Mouse (Mus musculus): ENCODE results near the gene Scgn. TPM values are rescaled to one million over a fixed set of nuclear protein-coding genes. Genes with fewer than 3 reads are reported as not detected.
A peak's percentile ranks its signal among the peaks of the same experiment; 100 is the strongest.

The Scgn gene
- polyA plus RNA-seq, 1 experiment from 2014 or later = 0.15 TPM

- Histone ChIP-seq H3K4me3 (ENCODE audit: low read depth, low read length) (no peak overlapping the region), H3K4me2 (replicated peaks; ENCODE audit: low read depth, low read length) (no peak overlapping the region), H3K36me3 (ENCODE audit: control insufficient read depth, insufficient read depth, low read length) (no peaks in the 10 kb centered on the region), H3K27ac (ENCODE audit: low read depth, low read length) (no peak overlapping the region), H3K9ac (ENCODE audit: low read depth, low read length) (no peak overlapping the region), H3K27me3 (ENCODE audit: control insufficient read depth, insufficient read depth, low read length) (0 out of 2 replicates have a peak, but pooled peaks cover 2% of the 10 kb centered on the region), H3K4me1 (replicated peaks; ENCODE audit: control insufficient read depth, insufficient read depth, low read length) (no peaks in the 10 kb centered on the region), H3K9me3 (ENCODE audit: control insufficient read depth, low read length) (no peaks in the 10 kb centered on the region)
- 86% methylated on average over 2 of the region's 2 CpGs for WGBS
- no peak for ATAC-seq (ENCODE audit: low FRiP score)
- no peak for DNase-seq (ENCODE audit: low spot score)
Observed at GRCm38 (mm10) chr13:23998826-23999225, 7.8 kb upstream of the Scgn start.

- H3K9ac ChIP-seq (ENCODE audit: low read depth, low read length) = no peak overlapping the region
- H3K27ac ChIP-seq (ENCODE audit: low read depth, low read length) = no peak overlapping the region
- no peak for ATAC-seq (ENCODE audit: low FRiP score)
- no peaks in the 10 kb centered on the region for H3K36me3 ChIP-seq (ENCODE audit: control insufficient read depth, insufficient read depth, low read length)
- no peak for DNase-seq (ENCODE audit: low spot score)
- peaks cover 4% of the 10 kb centered on the region; the same call in 1 of the 2 replicates for H3K27me3 ChIP-seq (ENCODE audit: control insufficient read depth, insufficient read depth, low read length)
- H3K9me3 ChIP-seq (ENCODE audit: control insufficient read depth, low read length) = no peaks in the 10 kb centered on the region
- H3K4me1 ChIP-seq (replicated peaks; ENCODE audit: control insufficient read depth, insufficient read depth, low read length) = peaks cover 2% of the 10 kb centered on the region; the same call in 1 of the 2 replicates
- WGBS = 77% methylated on average over 3 of the region's 3 CpGs
- no peak overlapping the region for H3K4me2 ChIP-seq (replicated peaks; ENCODE audit: low read depth, low read length)
- no peak overlapping the region for H3K4me3 ChIP-seq (ENCODE audit: low read depth, low read length)
Observed at GRCm38 (mm10) chr13:23994756-23995155, 3.7 kb upstream of the Scgn start.

- no peak for ATAC-seq (ENCODE audit: low FRiP score)
- Histone ChIP-seq H3K9me3 (ENCODE audit: control insufficient read depth, low read length) (no peaks in the 10 kb centered on the region), H3K36me3 (ENCODE audit: control insufficient read depth, insufficient read depth, low read length) (no peaks in the 10 kb centered on the region)
Observed at GRCm38 (mm10) chr13:23994024-23994423, 3.0 kb upstream of the Scgn start.

DNA sequence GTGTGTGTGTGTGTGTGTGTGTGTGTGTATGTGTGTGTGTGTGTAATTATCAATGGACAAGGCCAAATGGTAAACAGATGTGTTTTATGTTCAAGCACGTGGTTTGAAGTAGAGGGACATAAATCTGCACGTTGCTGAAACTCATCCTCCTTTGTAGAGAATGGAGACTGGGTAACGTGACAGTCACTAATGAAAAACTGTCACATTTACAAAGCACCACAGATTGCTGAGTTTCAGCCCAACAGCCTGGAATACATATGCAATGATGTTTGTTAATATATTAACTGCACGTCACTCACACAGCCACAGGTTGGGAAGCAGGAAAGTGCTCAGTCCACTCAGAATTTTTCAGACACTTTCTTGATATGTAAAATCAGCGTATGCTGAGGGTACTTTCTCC is 563 bp downstream of the Scgn start:
- Histone ChIP-seq H3K4me2 (replicated peaks; ENCODE audit: low read depth, low read length) (peak overlapping the region; percentile 49; the same call in 1 of the 2 replicates), H3K36me3 (ENCODE audit: control insufficient read depth, insufficient read depth, low read length) (no peaks in the 10 kb centered on the region), H3K9me3 (ENCODE audit: control insufficient read depth, low read length) (no peaks in the 10 kb centered on the region), H3K9ac (ENCODE audit: low read depth, low read length) (no peak overlapping the region), H3K4me3 (ENCODE audit: low read depth, low read length) (no peak overlapping the region; the same call in 1 of the 2 replicates), H3K27ac (ENCODE audit: low read depth, low read length) (no peak overlapping the region), H3K27me3 (ENCODE audit: control insufficient read depth, insufficient read depth, low read length) (peaks cover 4% of the 10 kb centered on the region; the same call in 1 of the 2 replicates), H3K4me1 (replicated peaks; ENCODE audit: control insufficient read depth, insufficient read depth, low read length) (peaks cover 2% of the 10 kb centered on the region; the same call in 1 of the 2 replicates)
- 40% methylated on average over 5 of the region's 5 CpGs for WGBS
- no peak for DNase-seq (ENCODE audit: low spot score)
- ATAC-seq (ENCODE audit: low FRiP score) = no peak

More at GRCm38 (mm10) chr13:23994024-23994423, 3.0 kb upstream of the Scgn start:
- WGBS = 20% methylated on average over 9 of the region's 9 CpGs
- H3K27ac ChIP-seq (ENCODE audit: low read depth, low read length) = no peak overlapping the region
- no peak overlapping the region for H3K4me2 ChIP-seq (replicated peaks; ENCODE audit: low read depth, low read length)
- no peak overlapping the region for H3K4me3 ChIP-seq (ENCODE audit: low read depth, low read length)
- H3K9ac ChIP-seq (ENCODE audit: low read depth, low read length) = no peak overlapping the region
- peaks cover 4% of the 10 kb centered on the region; the same call in 1 of the 2 replicates for H3K27me3 ChIP-seq (ENCODE audit: control insufficient read depth, insufficient read depth, low read length)
- peaks cover 2% of the 10 kb centered on the region; the same call in 1 of the 2 replicates for H3K4me1 ChIP-seq (replicated peaks; ENCODE audit: control insufficient read depth, insufficient read depth, low read length)
- no peak for DNase-seq (ENCODE audit: low spot score)

GRCm38 (mm10) chr13:23985130-23985529 is 5.9 kb downstream of the Scgn start:
- H3K27ac ChIP-seq (ENCODE audit: low read depth, low read length) = no peak overlapping the region
- no peak overlapping the region for H3K4me2 ChIP-seq (replicated peaks; ENCODE audit: low read depth, low read length)
- no peaks in the 10 kb centered on the region for H3K9me3 ChIP-seq (ENCODE audit: control insufficient read depth, low read length)
- WGBS = 48% methylated on average over 3 of the region's 3 CpGs
- no peak overlapping the region for H3K9ac ChIP-seq (ENCODE audit: low read depth, low read length)
- H3K4me3 ChIP-seq (ENCODE audit: low read depth, low read length) = no peak overlapping the region
- no peaks in the 10 kb centered on the region for H3K36me3 ChIP-seq (ENCODE audit: control insufficient read depth, insufficient read depth, low read length)
- DNase-seq (ENCODE audit: low spot score) (no peak), ATAC-seq (ENCODE audit: low FRiP score) (no peak)
- H3K4me1 ChIP-seq (replicated peaks; ENCODE audit: control insufficient read depth, insufficient read depth, low read length) = no peaks in the 10 kb centered on the region
- no peaks in the 10 kb centered on the region for H3K27me3 ChIP-seq (ENCODE audit: control insufficient read depth, insufficient read depth, low read length)

DNA sequence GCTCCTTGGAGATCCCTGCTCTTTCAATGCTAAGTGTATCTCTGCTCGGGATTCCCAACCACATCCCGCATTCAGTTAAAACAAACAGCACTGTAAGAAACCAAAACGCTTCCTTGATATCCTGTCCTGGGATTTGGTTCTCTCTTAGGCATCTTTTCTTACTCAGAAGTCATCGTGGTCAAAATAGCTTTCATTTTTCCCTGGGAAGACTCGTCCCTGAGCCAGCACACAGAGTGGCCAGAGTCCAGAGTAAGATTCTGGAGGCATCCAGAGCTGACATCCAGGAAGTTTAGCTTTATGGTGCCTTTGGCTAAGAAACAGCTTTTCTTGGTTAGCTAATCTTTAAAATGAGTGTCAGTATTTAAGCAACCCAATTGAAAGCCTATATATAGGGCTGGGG is 18.7 kb downstream of the Scgn start:
- no peak for DNase-seq (ENCODE audit: low spot score)
- Histone ChIP-seq H3K4me2 (replicated peaks; ENCODE audit: low read depth, low read length) (no peak overlapping the region), H3K4me3 (ENCODE audit: low read depth, low read length) (no peak overlapping the region), H3K27me3 (ENCODE audit: control insufficient read depth, insufficient read depth, low read length) (no peaks in the 10 kb centered on the region), H3K36me3 (ENCODE audit: control insufficient read depth, insufficient read depth, low read length) (no peaks in the 10 kb centered on the region), H3K9me3 (ENCODE audit: control insufficient read depth, low read length) (no peaks in the 10 kb centered on the region), H3K27ac (ENCODE audit: low read depth, low read length) (no peak overlapping the region), H3K4me1 (replicated peaks; ENCODE audit: control insufficient read depth, insufficient read depth, low read length) (no peaks in the 10 kb centered on the region), H3K9ac (ENCODE audit: low read depth, low read length) (no peak overlapping the region)
- WGBS = 71% methylated on average over 5 of the region's 5 CpGs
- ATAC-seq (ENCODE audit: low FRiP score) = no peak

- no peak overlapping the region for H3K4me2 ChIP-seq (replicated peaks; ENCODE audit: low read depth, low read length)
- H3K4me3 ChIP-seq (ENCODE audit: low read depth, low read length) = no peak overlapping the region
- WGBS = 73% methylated on average over 2 of the region's 2 CpGs
- H3K9ac ChIP-seq (ENCODE audit: low read depth, low read length) = no peak overlapping the region
- no peaks in the 10 kb centered on the region for H3K27me3 ChIP-seq (ENCODE audit: control insufficient read depth, insufficient read depth, low read length)
- DNase-seq (ENCODE audit: low spot score) = no peak
- H3K9me3 ChIP-seq (ENCODE audit: control insufficient read depth, low read length) = no peaks in the 10 kb centered on the region
- no peak overlapping the region for H3K27ac ChIP-seq (ENCODE audit: low read depth, low read length)
- no peak for ATAC-seq (ENCODE audit: low FRiP score)
- H3K36me3 ChIP-seq (ENCODE audit: control insufficient read depth, insufficient read depth, low read length) = no peaks in the 10 kb centered on the region
- H3K4me1 ChIP-seq (replicated peaks; ENCODE audit: control insufficient read depth, insufficient read depth, low read length) = no peaks in the 10 kb centered on the region
Observed at GRCm38 (mm10) chr13:23971870-23972269, 19.1 kb downstream of the Scgn start.

DNA sequence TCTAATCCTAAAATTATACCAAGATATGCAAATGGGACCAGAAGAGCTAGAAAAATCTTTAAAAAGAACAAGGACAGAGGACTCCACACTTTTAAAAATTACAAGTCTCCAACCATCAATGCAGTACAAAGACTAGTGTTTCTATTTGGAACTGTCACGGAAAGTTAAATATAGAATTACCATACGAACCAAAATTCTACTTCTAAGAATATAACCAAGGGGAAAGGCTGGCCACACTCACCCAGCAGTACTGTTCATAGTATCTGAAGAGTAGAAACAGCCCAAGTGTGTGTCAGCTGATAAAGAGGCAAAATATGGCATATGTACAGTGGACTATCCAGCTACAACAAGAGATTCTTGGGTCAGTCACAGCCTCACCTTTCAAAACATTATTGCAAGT is 26.1 kb downstream of the Scgn start:
- H3K9me3 ChIP-seq (ENCODE audit: control insufficient read depth, low read length) = no peaks in the 10 kb centered on the region
- no peaks in the 10 kb centered on the region for H3K36me3 ChIP-seq (ENCODE audit: control insufficient read depth, insufficient read depth, low read length)
- H3K27me3 ChIP-seq (ENCODE audit: control insufficient read depth, insufficient read depth, low read length) = no peaks in the 10 kb centered on the region
- no peak overlapping the region for H3K4me2 ChIP-seq (replicated peaks; ENCODE audit: low read depth, low read length)
- H3K27ac ChIP-seq (ENCODE audit: low read depth, low read length) = no peak overlapping the region
- DNase-seq (ENCODE audit: low spot score) (no peak), ATAC-seq (ENCODE audit: low FRiP score) (no peak)
- no peak overlapping the region for H3K4me3 ChIP-seq (ENCODE audit: low read depth, low read length)
- H3K9ac ChIP-seq (ENCODE audit: low read depth, low read length) = no peak overlapping the region
- H3K4me1 ChIP-seq (replicated peaks; ENCODE audit: control insufficient read depth, insufficient read depth, low read length) = no peaks in the 10 kb centered on the region
- 87% methylated on average over 2 of the region's 2 CpGs for WGBS

DNA sequence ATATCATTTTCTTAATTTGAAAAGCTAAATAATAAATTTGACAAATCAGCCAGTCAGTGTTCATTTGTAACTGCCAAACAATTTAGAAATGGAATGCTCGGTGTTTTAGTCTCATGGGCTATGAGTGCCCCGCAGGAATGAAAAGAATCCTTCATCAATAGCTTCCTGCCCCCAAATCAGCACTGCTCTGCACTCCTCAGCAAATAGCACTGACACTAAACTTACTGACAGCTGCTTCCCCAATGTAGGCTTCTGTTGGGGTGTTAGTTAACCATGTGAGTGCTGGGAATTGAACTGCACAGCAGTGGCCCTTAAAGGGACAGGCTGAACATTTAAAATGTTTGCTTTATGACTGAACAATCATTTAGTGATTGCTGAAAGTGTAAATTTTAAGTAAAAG is 31.2 kb downstream of the Scgn start:
- Histone ChIP-seq H3K4me3 (ENCODE audit: low read depth, low read length) (no peak overlapping the region), H3K27ac (ENCODE audit: low read depth, low read length) (no peak overlapping the region), H3K4me2 (replicated peaks; ENCODE audit: low read depth, low read length) (no peak overlapping the region), H3K4me1 (replicated peaks; ENCODE audit: control insufficient read depth, insufficient read depth, low read length) (no peaks in the 10 kb centered on the region), H3K9me3 (ENCODE audit: control insufficient read depth, low read length) (no peaks in the 10 kb centered on the region), H3K27me3 (ENCODE audit: control insufficient read depth, insufficient read depth, low read length) (no peaks in the 10 kb centered on the region), H3K9ac (ENCODE audit: low read depth, low read length) (no peak overlapping the region), H3K36me3 (ENCODE audit: control insufficient read depth, insufficient read depth, low read length) (no peaks in the 10 kb centered on the region)
- 29% methylated on average over 2 of the region's 2 CpGs for WGBS
- DNase-seq (ENCODE audit: low spot score) (no peak), ATAC-seq (ENCODE audit: low FRiP score) (no peak)

Data from hindbrain, embryonic 11.5 days (tissue).